Mouse (Mus musculus): Measurements from ENCODE around the gene Stmn1.

Gene Stmn1

DNA sequence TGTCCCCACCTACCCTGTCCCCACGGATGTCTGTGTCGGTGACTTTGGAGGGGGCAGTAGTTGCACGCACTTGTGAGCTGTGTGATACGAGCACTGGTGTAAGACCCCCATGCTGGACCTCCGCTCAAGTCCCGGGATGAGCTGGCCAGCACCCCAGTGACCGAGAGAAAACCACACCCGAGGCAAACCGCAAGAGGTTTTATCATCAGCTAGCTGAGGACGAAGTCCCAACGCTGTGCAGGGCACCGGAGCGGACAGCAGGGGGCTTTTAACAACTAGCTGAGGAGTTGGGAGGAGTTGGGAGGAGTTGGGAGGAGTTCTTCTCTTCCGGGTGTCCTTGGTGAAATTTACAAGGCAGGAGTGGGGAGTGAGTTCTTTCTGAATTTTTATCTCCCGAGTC is 44.7 kb downstream of the Stmn1 start:
- peak; percentile 68 for DNase-seq (ENCODE audit: low read depth, low spot score)

DNA sequence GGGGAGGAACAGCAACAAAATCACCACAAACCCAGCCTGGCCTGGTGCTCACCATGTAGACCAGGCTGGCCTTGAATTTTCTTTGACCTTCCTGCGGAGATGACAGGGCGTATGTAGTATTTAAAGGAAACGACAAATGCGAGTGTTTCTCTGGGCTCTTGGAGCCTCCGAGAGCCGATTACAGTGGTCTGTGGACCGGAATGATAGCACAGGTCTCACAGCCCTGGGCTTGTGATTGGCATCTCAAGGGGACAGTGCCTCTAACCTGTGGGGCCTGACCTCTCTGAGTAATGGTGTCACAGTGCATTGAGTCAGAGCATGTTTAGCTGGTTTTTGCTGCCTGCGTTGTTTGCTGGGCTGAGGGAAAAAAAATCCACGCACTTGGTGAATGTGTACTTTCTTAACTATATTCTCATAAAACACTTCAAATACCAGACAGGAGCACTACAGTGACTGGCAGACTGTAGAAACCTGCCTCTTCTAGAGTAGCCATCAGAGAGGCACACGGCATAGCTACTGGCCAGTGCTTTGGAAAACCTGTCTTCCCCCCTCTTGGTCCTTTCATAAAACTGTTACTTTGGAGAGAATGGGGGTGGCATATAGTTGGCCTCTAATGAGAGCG is 46.3 kb downstream of the Stmn1 start:
- DNase-seq (ENCODE audit: low read depth, low spot score): no peak

DNA sequence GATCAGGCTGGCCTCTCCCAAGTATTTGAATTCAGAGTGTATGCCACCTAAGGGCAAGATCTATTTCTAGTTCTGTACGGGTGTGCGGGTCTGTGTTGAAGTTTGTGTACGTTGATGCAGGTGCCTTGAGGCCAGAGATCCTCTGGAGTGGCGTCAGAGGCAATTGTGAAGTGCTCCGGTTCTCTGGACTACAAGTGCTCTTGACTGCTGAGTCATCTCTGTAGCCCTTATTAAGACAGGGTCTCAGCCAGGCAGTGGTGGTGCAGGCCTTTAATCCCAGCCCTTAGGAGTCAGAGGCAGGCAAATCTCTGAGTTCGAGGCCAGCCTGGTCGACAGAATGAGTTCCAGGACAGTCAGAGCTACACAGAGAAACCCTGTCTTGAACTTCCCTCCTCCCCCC is 47.5 kb downstream of the Stmn1 start:
- no peak for DNase-seq (ENCODE audit: low read depth, low spot score)

DNA sequence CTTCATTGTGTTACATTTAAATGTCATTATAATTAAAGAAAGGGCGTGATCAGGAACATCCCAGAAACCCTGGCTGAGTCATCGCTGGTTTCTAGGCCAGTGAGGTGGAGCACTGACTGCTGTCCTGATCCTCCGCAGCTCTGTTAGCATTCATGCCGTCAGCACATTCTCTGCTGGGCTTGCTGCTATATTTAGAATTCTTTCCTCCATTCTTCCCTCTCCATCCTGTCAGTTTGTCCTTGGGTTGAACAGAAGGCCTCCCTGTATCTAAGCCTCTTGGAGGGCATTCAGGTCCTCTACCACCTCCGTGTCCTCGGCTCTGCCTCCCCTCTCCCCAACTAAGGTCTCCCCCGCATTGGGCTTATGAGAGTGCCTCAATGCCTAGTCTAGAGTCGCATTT is 48.9 kb downstream of the Stmn1 start:
- DNase-seq (ENCODE audit: low read depth, low spot score): no peak

DNA sequence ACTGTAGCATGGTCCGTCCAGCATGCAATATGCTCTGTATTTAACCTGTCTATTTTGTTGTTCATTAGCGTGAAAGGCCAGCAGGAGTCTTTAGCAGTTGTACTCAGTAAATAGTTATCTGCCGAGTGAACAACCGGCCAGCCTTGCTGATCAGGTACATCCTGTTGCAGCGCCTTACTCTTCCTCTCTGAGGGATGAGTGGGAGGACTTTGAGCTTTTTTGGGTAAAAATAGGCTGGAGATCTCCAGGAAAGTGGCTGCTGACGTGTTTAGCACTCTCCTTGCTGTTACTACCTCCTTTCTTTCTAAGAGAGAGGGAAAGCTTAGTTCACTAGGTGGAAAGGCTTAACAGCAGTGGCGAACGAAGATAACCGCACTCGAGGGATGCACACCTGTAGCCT is 49.6 kb downstream of the Stmn1 start:
- DNase-seq (ENCODE audit: low read depth, low spot score): no peak

DNA sequence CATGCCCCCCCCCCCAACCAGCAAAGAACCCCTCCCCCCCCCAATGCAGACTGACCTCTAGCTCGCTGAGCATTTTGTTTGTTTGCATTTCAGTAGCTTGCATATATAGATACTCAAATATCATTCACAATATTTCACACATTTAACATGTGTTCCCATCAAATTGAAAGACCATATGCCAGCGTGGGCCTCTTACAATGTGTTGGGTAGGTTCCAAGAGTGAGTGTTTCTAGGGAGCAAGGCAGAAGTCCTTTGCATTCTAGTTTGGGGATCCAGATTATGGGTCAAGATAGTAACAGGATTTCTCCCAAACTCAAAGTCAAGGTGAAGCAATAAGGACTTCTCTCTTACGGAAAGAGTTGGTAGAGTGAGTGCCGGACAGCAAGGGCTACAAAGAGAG is 50.4 kb downstream of the Stmn1 start:
- no peak for DNase-seq (ENCODE audit: low read depth, low spot score)

DNA sequence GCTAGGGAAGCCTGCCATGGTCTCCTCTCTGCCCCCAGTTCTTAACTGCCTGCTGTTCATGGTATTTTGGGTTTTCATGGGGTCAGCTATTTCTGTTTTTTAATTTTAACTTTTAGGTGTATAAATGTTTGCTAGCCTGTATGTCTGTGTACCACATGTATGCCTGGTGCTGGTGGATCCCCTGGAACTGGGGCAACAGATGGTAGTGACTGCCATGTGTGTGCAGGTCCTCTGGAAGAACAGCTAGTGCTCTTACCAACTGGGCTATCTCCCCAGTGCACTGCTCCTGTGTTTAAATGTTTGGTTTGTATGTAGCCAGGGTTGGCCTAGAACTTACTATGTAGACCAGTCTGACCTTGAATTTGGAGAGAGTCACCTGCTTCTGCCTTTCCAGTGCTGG is 51.2 kb downstream of the Stmn1 start:
- no peak for DNase-seq (ENCODE audit: low read depth, low spot score)

All from ZHBTc4 (cell line).